In the genomic region with DNA sequence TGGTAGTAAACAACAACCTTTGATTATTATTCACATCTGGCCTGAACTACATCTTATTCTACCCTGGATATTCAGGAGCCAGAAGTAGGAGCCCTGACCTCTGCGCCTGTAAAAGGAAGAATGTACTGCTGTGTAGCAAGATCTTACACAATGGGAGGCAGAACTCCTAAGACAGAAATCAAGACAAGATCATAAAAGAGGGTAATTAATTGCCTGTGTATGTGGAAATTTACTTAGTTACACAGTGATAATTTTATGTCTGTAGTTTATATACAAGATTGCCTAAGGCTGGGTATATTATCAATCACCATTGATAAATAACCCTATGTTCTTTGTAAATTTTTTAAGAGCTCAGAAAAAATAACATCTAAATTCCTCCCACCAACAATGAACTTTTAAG, we compare ENCODE assay signal across 19 mouse cellular contexts.
"Had no signal": no experiment of that assay in that cellular context is flagged by ENCODE, and none has a peak within 500 bp of the region (broad histone marks: within the 10 kb centered on the region; RNA-seq: fewer than 3 reads in every experiment).

No protein-coding gene starts in this region.

- H3K27me3 ChIP-seq: midbrain, embryonic 12.5 days; neural tube, embryonic 13.5 days; neural tube, embryonic 15.5 days had no signal

- ATAC-seq: midbrain, embryonic 16.5 days had no signal

- H3K9ac ChIP-seq: lung, embryonic 14.5 days; midbrain, embryonic 12.5 days; neural tube, embryonic 13.5 days; neural tube, embryonic 15.5 days had no signal

- H3K4me1 ChIP-seq: midbrain, embryonic 10.5 days; midbrain, embryonic 12.5 days had no signal

- H3K27ac ChIP-seq: midbrain, embryonic 10.5 days; midbrain, embryonic 12.5 days; neural tube, embryonic 13.5 days; neural tube, embryonic 15.5 days had no signal

- DNase-seq: lung, adult 18-20 months; lung, embryonic 14.5 days; lung, postnatal 14 days; lung, postnatal 36 days; midbrain, embryonic 14.5 days; retina, postnatal 1 day; right cerebral cortex, adult 18-20 months; right cerebral cortex, postnatal 25 days; right cerebral cortex, postnatal 4 days; spleen, adult 18-20 months; thymus, adult 18-20 months; thymus, postnatal 14 days; thymus, postnatal 36 days had no signal

- H3K4me3 ChIP-seq: midbrain, embryonic 10.5 days; midbrain, embryonic 12.5 days; myocyte; neural tube, embryonic 13.5 days; neural tube, embryonic 15.5 days had no signal

- H3K36me3 ChIP-seq: midbrain, embryonic 10.5 days; midbrain, embryonic 12.5 days; neural tube, embryonic 13.5 days; neural tube, embryonic 15.5 days had no signal

- H3K4me2 ChIP-seq: lung, embryonic 14.5 days; midbrain, embryonic 12.5 days; neural tube, embryonic 13.5 days; neural tube, embryonic 15.5 days had no signal

- H3K9me3 ChIP-seq: midbrain, embryonic 10.5 days; midbrain, embryonic 12.5 days; neural tube, embryonic 13.5 days; neural tube, embryonic 15.5 days had no signal
